Mouse (Mus musculus): ENCODE measurements around the gene Alk.

DNA sequence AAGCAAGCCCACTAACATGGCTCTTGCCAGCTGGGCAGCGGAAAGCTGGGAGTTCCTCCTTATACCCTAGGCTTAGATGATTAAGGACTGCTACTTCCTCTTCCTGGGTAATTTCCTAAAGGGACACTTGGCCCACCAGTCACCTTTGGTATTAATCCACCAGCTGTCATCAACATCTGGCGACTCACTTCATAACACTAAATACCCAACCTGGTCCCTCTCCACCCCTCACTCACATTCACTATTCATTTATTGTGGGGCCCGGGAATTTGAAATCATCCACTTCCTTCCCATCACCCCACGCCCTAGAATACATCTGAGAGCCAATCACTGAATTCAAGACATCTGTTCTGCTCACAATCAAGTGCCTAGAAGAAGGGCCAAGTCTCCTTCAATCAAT lies 235.4 kb downstream of the Alk start:
- TF ChIP-seq CTCF (IDR thresholded peaks at IDR 0.05; ENCODE audit: control insufficient read depth, insufficient read depth, insufficient read length) (no peak), MYOD1 (IDR thresholded peaks at IDR 0.05; ENCODE audit: control insufficient read depth, insufficient read length, low read depth) (no peak), CEBPB (IDR thresholded peaks at IDR 0.05; ENCODE audit: low read depth) (no peak), USF1 (IDR thresholded peaks at IDR 0.05; ENCODE audit: low read depth) (no peak), MAX (IDR thresholded peaks at IDR 0.05) (no peak), MYOG (IDR thresholded peaks at IDR 0.05; ENCODE audit: control insufficient read depth, extremely low read depth, insufficient read length) (no peak)

Measured in C2C12 (cell line).